21 mouse cellular contexts compared by ENCODE assay signal in genomic region chr4:105301547-105301946, GRCm38 (mm10).
DNase-seq lines count a peak whose midpoint lies in the region; ATAC-seq and TF ChIP-seq lines count a peak whose summit lies in the region.
"Had no signal": no experiment of that assay in that cellular context is flagged by ENCODE, and none has a peak within 500 bp of the region (broad histone marks: within the 10 kb centered on the region; RNA-seq: fewer than 3 reads in every experiment).

No protein-coding gene starts in this region.

- H3K4me1 ChIP-seq in intestine, postnatal 0 days (replicated peaks; ENCODE audit: control insufficient read depth, insufficient read depth, low read length): no peaks in the 10 kb centered on the region
- no peaks in the 10 kb centered on the region for H3K4me1 ChIP-seq in intestine, embryonic 15.5 days (replicated peaks)
- no peaks in the 10 kb centered on the region for H3K4me1 ChIP-seq in lung, postnatal 0 days (ENCODE audit: insufficient read depth, low read depth, low read length)
- H3K4me1 ChIP-seq in cerebellum, adult 2 months (ENCODE audit: control insufficient read depth, insufficient read depth, low read length): no peaks in the 10 kb centered on the region
- H3K4me1 ChIP-seq: embryonic facial prominence, embryonic 13.5 days; forebrain, embryonic 12.5 days; heart, embryonic 15.5 days; hindbrain, embryonic 13.5 days had no signal

- no peak overlapping the region for H3K4me3 ChIP-seq in intestine, postnatal 0 days (ENCODE audit: low read depth, low read length)
- no peak overlapping the region for H3K4me3 ChIP-seq in intestine, embryonic 15.5 days (replicated peaks)
- no peak overlapping the region for H3K4me3 ChIP-seq in lung, postnatal 0 days (ENCODE audit: low read depth, low read length)
- no peak overlapping the region for H3K4me3 ChIP-seq in cerebellum, adult 2 months (replicated peaks; ENCODE audit: insufficient read depth, low read depth, low read length)
- H3K4me3 ChIP-seq: embryonic facial prominence, embryonic 13.5 days; forebrain, embryonic 12.5 days; heart, embryonic 15.5 days; hindbrain, embryonic 13.5 days had no signal

- WGBS in intestine, postnatal 0 days: 67% methylated on average over 1 of the region's 1 CpGs
- WGBS in intestine, embryonic 15.5 days: 65% methylated on average over 1 of the region's 1 CpGs
- WGBS in lung, postnatal 0 days: 58% methylated on average over 1 of the region's 1 CpGs
- 73% methylated on average over 1 of the region's 1 CpGs for WGBS in cerebellum, adult 2 months

- H3K27me3 ChIP-seq in intestine, postnatal 0 days (replicated peaks; ENCODE audit: control insufficient read depth, insufficient read depth, low read length): no peaks in the 10 kb centered on the region
- H3K27me3 ChIP-seq in intestine, embryonic 15.5 days (replicated peaks): no peaks in the 10 kb centered on the region
- H3K27me3 ChIP-seq in lung, postnatal 0 days (replicated peaks; ENCODE audit: insufficient read depth, low read length): no peaks in the 10 kb centered on the region
- H3K27me3 ChIP-seq in cerebellum, adult 2 months (ENCODE audit: control insufficient read depth, insufficient read depth, low read length): no peaks in the 10 kb centered on the region
- H3K27me3 ChIP-seq: embryonic facial prominence, embryonic 13.5 days; forebrain, embryonic 12.5 days; heart, embryonic 15.5 days; hindbrain, embryonic 13.5 days; Patski had no signal

- no peaks in the 10 kb centered on the region for H3K9me3 ChIP-seq in intestine, postnatal 0 days (ENCODE audit: control insufficient read depth)
- H3K9me3 ChIP-seq in intestine, embryonic 15.5 days: no peaks in the 10 kb centered on the region
- H3K9me3 ChIP-seq in lung, postnatal 0 days (ENCODE audit: low read length): no peaks in the 10 kb centered on the region
- H3K9me3 ChIP-seq: embryonic facial prominence, embryonic 13.5 days; forebrain, embryonic 12.5 days; heart, embryonic 15.5 days; hindbrain, embryonic 13.5 days had no signal

- TF ChIP-seq CTCF in intestine, postnatal 0 days (IDR thresholded peaks at IDR 0.05; ENCODE audit: low read depth): 0 out of 2 replicates have a peak, but pooled peaks have one; percentile 26
- 0 out of 2 replicates have a peak, but pooled peaks have one; percentile 1 for TF ChIP-seq CTCF in lung, postnatal 0 days (IDR thresholded peaks at IDR 0.05)
- TF ChIP-seq CTCF in cerebellum, adult 2 months (IDR thresholded peaks at IDR 0.05; ENCODE audit: borderline replicate concordance, insufficient read depth, low read depth, low read length): no peak

- no peak for ATAC-seq in intestine, postnatal 0 days
- ATAC-seq in intestine, embryonic 15.5 days: no peak
- ATAC-seq in lung, postnatal 0 days: no peak
- ATAC-seq: forebrain, embryonic 16.5 days; hindbrain, postnatal 0 days; Patski had no signal

- no peak overlapping the region for H3K9ac ChIP-seq in intestine, postnatal 0 days (ENCODE audit: low read depth, low read length)
- H3K9ac ChIP-seq in intestine, embryonic 15.5 days: no peak overlapping the region
- no peak overlapping the region for H3K9ac ChIP-seq in lung, postnatal 0 days (replicated peaks; ENCODE audit: low read depth)
- H3K9ac ChIP-seq: embryonic facial prominence, embryonic 13.5 days; forebrain, embryonic 12.5 days; heart, embryonic 15.5 days; hindbrain, embryonic 13.5 days had no signal

- no peak for TF ChIP-seq EP300 in lung, postnatal 0 days (IDR thresholded peaks at IDR 0.05)

- no peak for TF ChIP-seq POLR2A in cerebellum, adult 2 months (IDR thresholded peaks at IDR 0.05; ENCODE audit: borderline replicate concordance, insufficient read depth, low read length)

- no peaks in the 10 kb centered on the region for H3K36me3 ChIP-seq in intestine, postnatal 0 days (ENCODE audit: control insufficient read depth, insufficient read depth)
- H3K36me3 ChIP-seq in intestine, embryonic 15.5 days: no peaks in the 10 kb centered on the region
- no peaks in the 10 kb centered on the region for H3K36me3 ChIP-seq in lung, postnatal 0 days (ENCODE audit: insufficient read depth, low read length)
- H3K36me3 ChIP-seq: embryonic facial prominence, embryonic 13.5 days; forebrain, embryonic 12.5 days; heart, embryonic 15.5 days; hindbrain, embryonic 13.5 days had no signal

- H3K4me2 ChIP-seq in intestine, postnatal 0 days (replicated peaks; ENCODE audit: low read depth): no peak overlapping the region
- H3K4me2 ChIP-seq in intestine, embryonic 15.5 days (replicated peaks): no peak overlapping the region
- no peak overlapping the region for H3K4me2 ChIP-seq in lung, postnatal 0 days (replicated peaks; ENCODE audit: low read depth, low read length)
- H3K4me2 ChIP-seq: embryonic facial prominence, embryonic 13.5 days; forebrain, embryonic 12.5 days; heart, embryonic 11.5 days; heart, embryonic 15.5 days; hindbrain, embryonic 13.5 days had no signal

- no peak overlapping the region for H3K27ac ChIP-seq in intestine, postnatal 0 days (ENCODE audit: low read depth, low read length)
- H3K27ac ChIP-seq in intestine, embryonic 15.5 days: no peak overlapping the region
- H3K27ac ChIP-seq in lung, postnatal 0 days (ENCODE audit: low read length): no peak overlapping the region
- no peak overlapping the region for H3K27ac ChIP-seq in cerebellum, adult 2 months (ENCODE audit: insufficient read depth, low read length)
- H3K27ac ChIP-seq: embryonic facial prominence, embryonic 13.5 days; forebrain, embryonic 12.5 days; heart, embryonic 15.5 days; hindbrain, embryonic 13.5 days; hindbrain, postnatal 0 days had no signal

- no peak for DNase-seq in lung, postnatal 0 days (ENCODE audit: low spot score)
- DNase-seq in lung, postnatal 14 days: no peak
- peak; percentile 93 for DNase-seq in R1 (ENCODE audit: low read depth, low spot score)
- no peak for DNase-seq in cerebellum, adult 2 months
- DNase-seq: adrenal gland, postnatal 10 days; cerebellum, adult 11 months; cerebellum, adult 9-11 months; cerebellum, postnatal 36 days; gastrocnemius, postnatal 25 days; heart, adult 11 months; heart, postnatal 14 days had no signal
